Mouse (Mus musculus) intestine, postnatal 0 days (tissue): Measurements from ENCODE around the gene Fscn3. TPM values are rescaled to one million over a fixed set of nuclear protein-coding genes. Genes with fewer than 3 reads are reported as not detected.
A peak's percentile ranks its signal among the peaks of the same experiment; 100 is the strongest.

ENCODE experiments used
- ATAC-seq: fragments of 200-750 bp; cut with Nextera tagmentation; 2 replicates; pipeline ENCODE4 v1.8.0; 2017; ENCODE audit warnings: mild to moderate bottlenecking, moderate TSS enrichment, moderate library complexity
- H3K27ac ChIP-seq: fragments of 300-500 bp; sonication (generic); 2 replicates; pipeline ENCODE4 v1.5.1; 2014; ENCODE audit warnings: mild to moderate bottlenecking, low read depth, low read length, moderate library complexity
- H3K27me3 ChIP-seq: fragments of 300-500 bp; sonication (generic); replicated peaks from 2 replicates; pipeline ENCODE4 v1.6.1; 2014; ENCODE audit warnings: low read length, mixed read lengths; ENCODE audit not compliant: control insufficient read depth, insufficient read depth
- H3K36me3 ChIP-seq: fragments of 300-500 bp; sonication (generic); 2 replicates; pipeline ENCODE4 v1.6.1; 2014; ENCODE audit warnings: mild to moderate bottlenecking, moderate library complexity; ENCODE audit not compliant: control insufficient read depth, insufficient read depth
- H3K4me1 ChIP-seq: fragments of 300-500 bp; sonication (generic); replicated peaks from 2 replicates; pipeline ENCODE4 v1.6.1; 2014; ENCODE audit warnings: antibody characterized with exemption, low read length, mixed read lengths; ENCODE audit not compliant: control insufficient read depth, insufficient read depth
- H3K4me2 ChIP-seq: fragments of 300-500 bp; sonication (generic); replicated peaks from 2 replicates; pipeline ENCODE4 v1.6.1; 2014; ENCODE audit warnings: low read depth, mild to moderate bottlenecking, moderate library complexity
- H3K4me3 ChIP-seq: fragments of 300-500 bp; sonication (generic); 2 replicates; pipeline ENCODE4 v1.5.1; 2014; ENCODE audit warnings: low read depth, low read length
- H3K9ac ChIP-seq: fragments of 300-500 bp; sonication (generic); 2 replicates; pipeline ENCODE4 v1.6.1; 2014; ENCODE audit warnings: mild to moderate bottlenecking, low read depth, low read length
- H3K9me3 ChIP-seq: fragments of 300-500 bp; sonication (generic); 2 replicates; pipeline ENCODE4 v1.6.1; 2016; ENCODE audit warnings: mixed run types; ENCODE audit not compliant: control insufficient read depth
- CTCF ChIP-seq: sonication (generic); IDR thresholded peaks from 2 replicates; pipeline ENCODE4 v1.5.1; 2016; ENCODE audit warnings: low read depth, mild to moderate bottlenecking, control low read depth, antibody characterized with exemption, moderate library complexity
- WGBS: fragments of 180-500 bp; shearing (Covaris S2); extraction: QIAGEN DNeasy Blood & Tissue Kit; methylation state at CpG from one replicate; pipeline ENCODE4 v1.1.7; 2014; 5-methylcytosine and 5-hydroxymethylcytosine counted together
- polyA plus RNA-seq: library from polyadenylated mRNA; unstranded; fragments of >200 nt; fragmentation: Nextera tagmentation; extraction: Ambion mirVana; gene quantifications from 2 replicates; pipeline ENCODE4 v1.2.1, GENCODE M21; 2015

The Fscn3 gene
- not detected in 2 replicates for polyA plus RNA-seq

DNA sequence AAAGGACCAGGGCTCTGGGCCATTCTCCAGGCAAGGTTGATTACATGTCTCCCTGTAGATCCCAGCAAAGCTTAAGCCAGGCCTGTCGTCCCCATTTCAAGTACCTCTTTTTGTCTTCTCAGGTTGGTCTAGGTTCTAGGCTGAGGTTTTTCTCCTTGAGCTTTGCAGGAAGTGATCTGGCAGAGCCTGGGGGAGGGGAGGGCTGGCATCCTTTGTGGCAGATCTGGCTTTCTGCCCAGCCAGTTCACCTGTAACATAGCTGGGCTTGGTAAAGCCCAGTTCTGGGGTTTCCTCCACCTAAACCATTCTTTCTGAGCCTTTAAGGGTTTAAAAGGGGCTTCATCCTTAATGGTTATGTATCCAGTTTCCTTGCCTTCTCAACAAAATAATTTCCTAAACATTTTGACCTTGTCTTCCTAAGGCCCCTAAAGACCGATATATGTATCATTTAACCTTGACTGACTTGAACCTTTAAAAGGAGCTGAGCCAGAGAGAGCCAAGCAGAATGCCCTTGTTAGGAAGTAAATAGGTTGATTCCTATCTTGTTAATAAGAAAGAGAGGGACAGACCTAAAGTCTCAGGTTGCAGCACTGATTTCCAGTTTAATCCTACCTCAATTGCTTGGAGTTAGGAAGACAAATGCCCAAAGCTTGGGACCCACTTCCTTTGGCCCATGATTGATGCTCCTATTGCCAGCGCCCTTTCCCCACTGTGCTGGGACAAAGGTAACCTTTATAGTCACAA, at the start of gene Fscn3:
Gene Fscn3, plus strand, starts transcription at position 694 of the 744 bp plus-strand sequence.
- peaks cover 15% of the 10 kb centered on the region for H3K36me3 ChIP-seq
- 87% methylated on average over 3 of the region's 3 CpGs for WGBS
- TF ChIP-seq CTCF: no peak
- no peaks in the 10 kb centered on the region for H3K9me3 ChIP-seq
- H3K4me1 ChIP-seq: 0 out of 2 replicates have a peak, but pooled peaks cover 3% of the 10 kb centered on the region
- H3K9ac ChIP-seq: no peak within 1 kb of the TSS
- H3K27ac ChIP-seq: no peak within 1 kb of the TSS
- no peak within 1 kb of the TSS for H3K4me2 ChIP-seq
- no peak within 1 kb of the TSS for H3K4me3 ChIP-seq
- no peak for ATAC-seq
- no peaks in the 10 kb centered on the region for H3K27me3 ChIP-seq

DNA sequence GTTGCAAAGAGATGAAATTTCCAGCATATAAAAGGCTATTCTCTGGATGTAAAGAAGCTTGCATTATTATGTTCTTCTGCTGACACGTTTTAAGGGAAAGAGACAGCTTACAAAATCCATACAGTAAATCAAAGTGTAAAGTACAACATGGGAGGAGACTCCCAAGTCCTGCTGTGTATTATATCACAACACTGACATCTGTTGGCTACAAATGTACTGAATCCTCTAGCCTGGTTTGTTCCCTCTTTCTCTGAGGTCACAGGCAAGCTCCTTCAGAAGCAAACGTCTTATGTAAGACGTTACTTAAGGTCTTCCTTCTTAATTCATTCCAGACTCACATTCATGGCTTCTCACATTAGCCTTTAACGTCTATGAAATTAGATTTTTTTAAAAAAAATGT, 45.6 kb upstream of the Fscn3 start:
- no peak overlapping the region for H3K27ac ChIP-seq
- no peaks in the 10 kb centered on the region for H3K36me3 ChIP-seq
- H3K9ac ChIP-seq: no peak overlapping the region
- TF ChIP-seq CTCF: peak; percentile 55
- no peak overlapping the region for H3K4me3 ChIP-seq
- no peaks in the 10 kb centered on the region for H3K4me1 ChIP-seq
- ATAC-seq: no peak
- H3K4me2 ChIP-seq: no peak overlapping the region
- no peaks in the 10 kb centered on the region for H3K9me3 ChIP-seq
- H3K27me3 ChIP-seq: no peaks in the 10 kb centered on the region
- 40% methylated on average over 4 of the region's 4 CpGs for WGBS

DNA sequence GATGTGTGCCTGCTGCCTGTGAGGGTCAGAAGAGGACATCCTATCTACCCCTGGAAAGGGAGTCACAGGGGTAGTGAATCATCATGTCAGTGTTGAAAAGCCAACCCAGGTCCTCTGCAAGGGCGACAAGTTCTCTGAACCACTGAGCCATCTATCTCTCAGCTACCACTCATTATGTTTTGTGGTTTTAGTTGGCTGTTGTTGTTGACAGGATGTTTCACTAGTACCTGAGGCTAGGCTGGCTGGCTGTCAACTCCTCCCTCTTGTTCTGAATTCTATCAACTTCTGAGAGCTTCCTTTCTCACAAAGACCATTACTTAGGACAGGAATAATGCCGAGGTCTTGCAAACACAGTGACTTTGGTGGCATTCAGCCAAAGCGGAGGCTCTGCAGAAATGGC, 42.4 kb upstream of the Fscn3 start:
- no peaks in the 10 kb centered on the region for H3K9me3 ChIP-seq
- H3K4me2 ChIP-seq: no peak overlapping the region
- no peak for TF ChIP-seq CTCF
- H3K4me1 ChIP-seq: no peaks in the 10 kb centered on the region
- no peaks in the 10 kb centered on the region for H3K36me3 ChIP-seq
- H3K27me3 ChIP-seq: no peaks in the 10 kb centered on the region
- H3K9ac ChIP-seq: no peak overlapping the region
- H3K27ac ChIP-seq: no peak overlapping the region
- no peak for ATAC-seq
- WGBS: 74% methylated on average over 3 of the region's 3 CpGs
- H3K4me3 ChIP-seq: no peak overlapping the region

DNA sequence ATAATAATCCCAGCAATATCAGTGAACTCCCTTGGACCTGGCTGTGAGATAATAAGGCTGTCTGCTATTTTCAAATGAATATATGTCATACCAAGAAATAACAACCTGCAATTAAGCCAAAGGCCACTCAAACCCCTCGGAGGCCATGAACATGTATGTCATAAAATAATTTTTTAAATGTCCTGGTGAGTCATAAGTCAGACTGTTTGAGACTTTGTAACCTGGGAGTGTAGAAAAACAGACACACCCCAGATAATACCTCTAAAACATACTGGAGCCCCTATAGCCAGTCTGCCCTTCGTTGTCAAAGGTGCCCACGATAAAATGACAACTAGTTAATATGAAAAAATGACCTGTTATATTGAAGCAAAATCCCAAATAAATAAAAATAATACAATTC, 38.6 kb upstream of the Fscn3 start:
- ATAC-seq: peak; percentile 94
- H3K27me3 ChIP-seq: 0 out of 2 replicates have a peak, but pooled peaks cover 2% of the 10 kb centered on the region
- no peaks in the 10 kb centered on the region for H3K36me3 ChIP-seq
- H3K9me3 ChIP-seq: no peaks in the 10 kb centered on the region
- no peak overlapping the region for H3K9ac ChIP-seq
- no peak overlapping the region for H3K4me2 ChIP-seq
- no peak overlapping the region for H3K27ac ChIP-seq
- TF ChIP-seq CTCF: no peak
- WGBS: 37% methylated on average over 3 of the region's 3 CpGs
- H3K4me1 ChIP-seq: no peaks in the 10 kb centered on the region
- H3K4me3 ChIP-seq: no peak overlapping the region

DNA sequence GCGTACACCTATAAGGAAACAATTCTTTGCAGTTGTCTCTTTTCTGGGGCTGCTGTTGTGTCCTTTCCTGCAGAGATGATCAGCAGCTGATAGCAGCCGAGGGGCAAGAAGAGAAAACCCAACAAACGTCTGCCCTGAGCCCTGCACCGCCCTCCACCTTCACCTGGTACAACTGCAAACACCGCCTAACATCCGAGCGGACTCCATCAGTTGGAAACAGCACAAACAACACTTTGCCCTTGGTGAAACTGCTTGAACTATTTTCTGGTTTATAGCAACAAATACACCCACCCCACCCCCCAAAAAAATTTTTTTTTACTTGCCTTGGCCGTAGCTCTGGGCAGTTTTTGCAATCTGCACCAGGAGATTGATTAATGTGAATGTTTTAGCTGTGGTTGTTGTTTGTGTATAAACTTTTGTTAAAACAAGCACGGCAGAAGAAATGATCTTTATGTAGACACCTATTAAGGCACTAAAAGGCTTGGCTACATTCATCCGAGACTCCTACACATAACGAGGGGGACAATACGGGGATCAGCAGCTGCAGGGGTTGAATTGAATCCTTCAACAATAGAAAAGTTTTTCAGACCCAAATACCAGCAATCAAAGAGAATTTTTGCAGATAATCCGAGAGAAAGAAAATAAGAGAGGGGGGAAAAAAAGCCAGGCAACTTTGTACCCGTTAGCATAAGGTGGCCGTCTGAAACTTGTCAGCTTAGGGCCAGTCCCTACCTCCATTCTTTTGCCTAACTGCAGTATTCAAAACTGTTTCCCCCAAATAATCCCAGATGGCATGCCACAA, 31.3 kb upstream of the Fscn3 start:
- Histone ChIP-seq H3K36me3 (no peaks in the 10 kb centered on the region), H3K9ac (no peak overlapping the region), H3K4me1 (no peaks in the 10 kb centered on the region), H3K4me2 (no peak overlapping the region; the same call in 1 of the 2 replicates), H3K4me3 (peak overlapping the region; percentile 43), H3K27ac (no peak overlapping the region), H3K27me3 (peaks cover 29% of the 10 kb centered on the region), H3K9me3 (no peaks in the 10 kb centered on the region)
- no peak for ATAC-seq
- WGBS: 45% methylated on average over 15 of the region's 15 CpGs
- TF ChIP-seq CTCF: no peak

DNA sequence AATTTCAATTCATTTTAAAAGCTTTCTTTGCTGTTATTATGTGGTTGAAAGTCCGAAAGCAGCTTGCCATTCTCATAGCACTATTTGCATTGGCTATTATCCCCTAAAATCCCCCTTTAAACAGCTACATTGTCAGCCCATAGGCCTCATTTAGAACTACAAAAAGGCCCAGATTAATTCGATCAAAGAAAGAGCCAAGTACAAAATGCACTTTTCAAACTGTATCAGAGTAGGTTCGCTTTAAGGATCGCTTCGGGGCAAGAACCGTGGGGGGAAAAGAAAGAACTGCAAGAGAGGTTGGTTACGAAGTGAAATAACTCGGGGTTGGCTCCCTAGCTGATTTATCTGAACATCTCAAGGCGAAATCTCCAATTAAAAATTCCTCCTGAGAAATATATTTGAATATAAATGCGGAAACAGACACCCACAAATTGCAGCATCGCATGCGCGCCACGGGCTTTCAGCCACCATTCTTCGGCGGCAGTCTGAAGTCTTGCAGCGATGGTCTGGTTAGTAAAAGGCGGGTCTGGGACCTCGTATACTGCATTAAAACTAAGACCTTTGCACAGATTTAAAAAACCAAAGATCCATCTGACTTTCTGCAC, 30.6 kb upstream of the Fscn3 start:
- 6% methylated on average over 19 of the region's 19 CpGs for WGBS
- Histone ChIP-seq H3K4me3 (peak overlapping the region; percentile 43), H3K4me1 (no peaks in the 10 kb centered on the region), H3K27me3 (peaks cover 29% of the 10 kb centered on the region), H3K9ac (no peak overlapping the region), H3K9me3 (no peaks in the 10 kb centered on the region), H3K4me2 (peak overlapping the region; percentile 77), H3K36me3 (no peaks in the 10 kb centered on the region), H3K27ac (no peak overlapping the region)
- TF ChIP-seq CTCF: no peak
- no peak for ATAC-seq
